Mouse (Mus musculus): ENCODE measurements around the gene Plcg1. TPM values are rescaled to one million over a fixed set of nuclear protein-coding genes. Genes with fewer than 3 reads are reported as not detected.

The Plcg1 gene
- polyA plus RNA-seq, 1 experiment: 18.2 TPM

- peak overlapping the region; percentile 71 for H3K27ac ChIP-seq (replicated peaks; ENCODE audit: low read depth, low read length)
- no peak overlapping the region for H3K4me3 ChIP-seq (ENCODE audit: insufficient read depth, low read depth, low read length)
- peaks cover 61% of the 10 kb centered on the region for H3K4me1 ChIP-seq (ENCODE audit: control insufficient read depth, insufficient read depth, insufficient read length, low read length)
Observed at GRCm38 (mm10) chr2:160744823-160745210, 13.7 kb downstream of the Plcg1 start.

- Histone ChIP-seq H3K4me1 (ENCODE audit: control insufficient read depth, insufficient read depth, insufficient read length, low read length) (peaks cover 56% of the 10 kb centered on the region), H3K4me3 (ENCODE audit: insufficient read depth, low read depth, low read length) (no peak overlapping the region), H3K27ac (replicated peaks; ENCODE audit: low read depth, low read length) (peak overlapping the region; percentile 71)
Observed at GRCm38 (mm10) chr2:160745497-160745896, 14.4 kb downstream of the Plcg1 start.

GRCm38 (mm10) chr2:160746637-160747036 lies 15.5 kb downstream of the Plcg1 start:
- Histone ChIP-seq H3K4me3 (ENCODE audit: insufficient read depth, low read depth, low read length) (no peak overlapping the region), H3K27ac (replicated peaks; ENCODE audit: low read depth, low read length) (peak overlapping the region; percentile 71), H3K4me1 (ENCODE audit: control insufficient read depth, insufficient read depth, insufficient read length, low read length) (peaks cover 47% of the 10 kb centered on the region)

GRCm38 (mm10) chr2:160747075-160747474 lies 16.0 kb downstream of the Plcg1 start:
- Histone ChIP-seq H3K4me1 (ENCODE audit: control insufficient read depth, insufficient read depth, insufficient read length, low read length) (peaks cover 43% of the 10 kb centered on the region), H3K27ac (replicated peaks; ENCODE audit: low read depth, low read length) (0 out of 2 replicates have a peak overlapping the region, but pooled peaks have one; percentile 71), H3K4me3 (ENCODE audit: insufficient read depth, low read depth, low read length) (no peak overlapping the region)

- H3K27ac ChIP-seq (replicated peaks; ENCODE audit: low read depth, low read length): no peak overlapping the region
Observed at GRCm38 (mm10) chr2:160756583-160757203, 25.6 kb downstream of the Plcg1 start.

GRCm38 (mm10) chr2:160760433-160761184 lies 29.5 kb downstream of the Plcg1 start:
- Histone ChIP-seq H3K4me3 (ENCODE audit: insufficient read depth, low read depth, low read length) (no peak overlapping the region), H3K4me1 (ENCODE audit: control insufficient read depth, insufficient read depth, insufficient read length, low read length) (0 out of 2 replicates have a peak, but pooled peaks cover 6% of the 10 kb centered on the region), H3K27ac (replicated peaks; ENCODE audit: low read depth, low read length) (no peak overlapping the region)

More at GRCm38 (mm10) chr2:160756583-160757203, 25.6 kb downstream of the Plcg1 start:
- H3K4me1 ChIP-seq (ENCODE audit: control insufficient read depth, insufficient read depth, insufficient read length, low read length): 0 out of 2 replicates have a peak, but pooled peaks cover 2% of the 10 kb centered on the region
- no peak overlapping the region for H3K4me3 ChIP-seq (ENCODE audit: insufficient read depth, low read depth, low read length)

GRCm38 (mm10) chr2:160763816-160764215 lies 32.7 kb downstream of the Plcg1 start:
- no peak overlapping the region for H3K4me3 ChIP-seq (ENCODE audit: insufficient read depth, low read depth, low read length)
- no peak overlapping the region for H3K27ac ChIP-seq (replicated peaks; ENCODE audit: low read depth, low read length)
- peaks cover 23% of the 10 kb centered on the region for H3K4me1 ChIP-seq (ENCODE audit: control insufficient read depth, insufficient read depth, insufficient read length, low read length)

- no peak overlapping the region; the same call in 1 of the 2 replicates for H3K27ac ChIP-seq (replicated peaks; ENCODE audit: low read depth, low read length)
- H3K4me1 ChIP-seq (ENCODE audit: control insufficient read depth, insufficient read depth, insufficient read length, low read length): peaks cover 27% of the 10 kb centered on the region
- no peak overlapping the region for H3K4me3 ChIP-seq (ENCODE audit: insufficient read depth, low read depth, low read length)
Observed at GRCm38 (mm10) chr2:160764386-160764785, 33.3 kb downstream of the Plcg1 start.

GRCm38 (mm10) chr2:160765096-160765495 lies 34.0 kb downstream of the Plcg1 start:
- peaks cover 26% of the 10 kb centered on the region for H3K4me1 ChIP-seq (ENCODE audit: control insufficient read depth, insufficient read depth, insufficient read length, low read length)
- H3K4me3 ChIP-seq (ENCODE audit: insufficient read depth, low read depth, low read length): no peak overlapping the region
- peak overlapping the region; percentile 28 for H3K27ac ChIP-seq (replicated peaks; ENCODE audit: low read depth, low read length)

- Histone ChIP-seq H3K4me3 (ENCODE audit: insufficient read depth, low read depth, low read length) (no peak overlapping the region), H3K4me1 (ENCODE audit: control insufficient read depth, insufficient read depth, insufficient read length, low read length) (peaks cover 36% of the 10 kb centered on the region), H3K27ac (replicated peaks; ENCODE audit: low read depth, low read length) (peak overlapping the region; percentile 71)
Observed at GRCm38 (mm10) chr2:160766371-160766771, 35.3 kb downstream of the Plcg1 start.

- peaks cover 38% of the 10 kb centered on the region for H3K4me1 ChIP-seq (ENCODE audit: control insufficient read depth, insufficient read depth, insufficient read length, low read length)
- H3K4me3 ChIP-seq (ENCODE audit: insufficient read depth, low read depth, low read length): no peak overlapping the region
- H3K27ac ChIP-seq (replicated peaks; ENCODE audit: low read depth, low read length): peak overlapping the region; percentile 63
Observed at GRCm38 (mm10) chr2:160767201-160767600, 36.1 kb downstream of the Plcg1 start.

- Histone ChIP-seq H3K27ac (replicated peaks; ENCODE audit: low read depth, low read length) (no peak overlapping the region), H3K4me3 (ENCODE audit: insufficient read depth, low read depth, low read length) (no peak overlapping the region), H3K4me1 (ENCODE audit: control insufficient read depth, insufficient read depth, insufficient read length, low read length) (peaks cover 38% of the 10 kb centered on the region)
Observed at GRCm38 (mm10) chr2:160768097-160768695, 37.1 kb downstream of the Plcg1 start.

- no peak overlapping the region for H3K4me3 ChIP-seq (ENCODE audit: insufficient read depth, low read depth, low read length)
- H3K4me1 ChIP-seq (ENCODE audit: control insufficient read depth, insufficient read depth, insufficient read length, low read length): peaks cover 38% of the 10 kb centered on the region
- 0 out of 2 replicates have a peak overlapping the region, but pooled peaks have one; percentile 0 for H3K27ac ChIP-seq (replicated peaks; ENCODE audit: low read depth, low read length)
Observed at GRCm38 (mm10) chr2:160768997-160769396, 37.9 kb downstream of the Plcg1 start.

GRCm38 (mm10) chr2:160770409-160770808 lies 39.3 kb downstream of the Plcg1 start:
- H3K27ac ChIP-seq (replicated peaks; ENCODE audit: low read depth, low read length): no peak overlapping the region
- peaks cover 34% of the 10 kb centered on the region for H3K4me1 ChIP-seq (ENCODE audit: control insufficient read depth, insufficient read depth, insufficient read length, low read length)
- H3K4me3 ChIP-seq (ENCODE audit: insufficient read depth, low read depth, low read length): no peak overlapping the region

- Histone ChIP-seq H3K4me1 (ENCODE audit: control insufficient read depth, insufficient read depth, insufficient read length, low read length) (peaks cover 32% of the 10 kb centered on the region), H3K4me3 (ENCODE audit: insufficient read depth, low read depth, low read length) (no peak overlapping the region), H3K27ac (replicated peaks; ENCODE audit: low read depth, low read length) (no peak overlapping the region)
Observed at GRCm38 (mm10) chr2:160770871-160771270, 39.8 kb downstream of the Plcg1 start.
